Mouse (Mus musculus) urinary bladder, postnatal 14 days (tissue): Measurements from ENCODE around the gene Ndufs2.
"Not testable (repeated sequence)": the region's sequence is repeated elsewhere in the genome, so short reads cannot be mapped to it uniquely, and the experiment has no call there.

ENCODE experiments used
- DNase-seq: peaks from one replicate; pipeline ENCODE4 v3.0.0; 2021; ENCODE audit warnings: low spot score

Gene Ndufs2

DNA sequence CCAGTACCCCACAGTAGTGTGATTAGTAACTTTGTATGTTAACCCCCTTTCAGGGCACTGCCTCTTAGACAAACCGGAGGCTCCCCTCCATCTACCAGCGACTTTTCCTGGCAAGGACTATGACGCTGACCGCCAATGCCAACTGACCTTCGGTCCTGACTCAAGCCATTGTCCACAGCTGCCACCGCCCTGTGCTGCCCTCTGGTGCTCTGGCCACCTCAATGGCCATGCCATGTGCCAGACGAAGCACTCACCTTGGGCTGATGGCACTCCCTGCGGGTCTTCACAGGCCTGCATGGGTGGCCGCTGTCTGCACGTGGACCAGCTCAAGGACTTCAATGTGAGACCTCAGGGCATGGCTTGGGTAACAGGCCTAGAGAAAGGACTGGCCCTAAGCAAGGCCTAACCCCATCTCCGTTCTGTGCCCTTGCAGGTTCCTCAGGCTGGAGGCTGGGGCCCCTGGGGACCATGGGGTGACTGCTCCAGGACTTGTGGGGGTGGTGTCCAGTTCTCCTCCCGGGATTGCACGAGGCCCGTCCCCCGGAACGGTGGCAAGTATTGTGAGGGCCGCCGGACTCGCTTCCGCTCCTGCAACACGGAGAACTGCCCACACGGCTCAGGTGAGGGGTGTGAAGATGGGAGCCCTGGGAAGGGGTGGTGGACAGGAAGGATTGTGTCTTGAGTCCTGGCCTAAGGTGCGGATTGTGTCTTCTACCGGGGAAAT is 5.1 kb upstream of the Ndufs2 start:
- DNase-seq: no peak

DNA sequence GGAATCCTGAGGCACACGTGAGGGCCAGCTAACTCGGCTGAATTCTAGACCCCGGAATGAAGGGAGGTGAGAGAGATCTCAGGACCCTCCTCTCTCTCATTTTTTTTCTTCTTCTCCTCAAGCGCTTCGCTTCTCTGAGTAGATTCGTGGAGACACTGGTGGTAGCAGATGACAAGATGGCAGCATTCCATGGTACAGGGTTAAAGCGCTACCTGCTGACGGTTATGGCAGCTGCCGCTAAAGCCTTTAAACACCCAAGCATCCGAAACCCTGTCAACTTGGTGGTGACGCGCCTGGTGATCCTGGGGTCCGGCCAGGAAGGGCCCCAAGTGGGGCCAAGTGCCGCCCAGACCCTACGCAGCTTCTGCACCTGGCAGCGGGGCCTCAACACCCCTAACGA is 1.2 kb upstream of the Ndufs2 start:
- DNase-seq: no peak

DNA sequence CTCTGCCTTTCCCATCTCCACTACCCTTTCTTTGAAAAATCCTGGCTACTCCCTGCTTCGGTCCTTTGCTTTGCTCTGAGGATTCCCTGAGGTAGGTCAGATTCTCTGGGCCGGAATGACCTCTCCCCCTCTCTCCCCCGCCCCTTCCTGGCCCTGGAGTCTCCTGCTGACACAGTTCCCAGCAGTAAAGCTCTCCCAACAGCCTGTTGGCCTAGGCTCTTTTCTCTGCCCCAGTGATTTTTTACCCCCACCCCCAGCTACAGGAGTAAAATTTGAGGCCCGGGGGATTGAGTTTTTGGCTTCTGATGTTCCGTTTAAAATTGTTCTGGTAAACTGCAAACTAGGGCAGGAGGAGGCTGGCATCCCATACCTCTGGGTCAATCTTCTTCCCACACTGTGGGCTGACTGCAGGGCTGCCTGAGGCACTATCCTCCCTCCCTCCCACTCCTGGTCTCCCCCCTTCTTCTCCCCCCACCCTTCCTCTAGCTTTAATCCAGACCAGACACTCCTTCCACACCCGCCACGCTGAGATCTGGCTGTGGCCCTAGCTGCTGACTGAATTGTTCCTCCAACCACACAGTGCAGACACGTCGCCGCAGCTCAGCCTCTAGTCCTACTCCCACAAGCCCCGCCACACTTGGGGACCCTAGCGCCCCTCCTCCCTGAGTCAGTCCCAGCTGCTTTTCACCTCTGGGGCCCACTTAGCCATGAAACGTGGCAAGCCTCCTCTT is 571 bp upstream of the Ndufs2 start:
- DNase-seq: peak; percentile 42

DNA sequence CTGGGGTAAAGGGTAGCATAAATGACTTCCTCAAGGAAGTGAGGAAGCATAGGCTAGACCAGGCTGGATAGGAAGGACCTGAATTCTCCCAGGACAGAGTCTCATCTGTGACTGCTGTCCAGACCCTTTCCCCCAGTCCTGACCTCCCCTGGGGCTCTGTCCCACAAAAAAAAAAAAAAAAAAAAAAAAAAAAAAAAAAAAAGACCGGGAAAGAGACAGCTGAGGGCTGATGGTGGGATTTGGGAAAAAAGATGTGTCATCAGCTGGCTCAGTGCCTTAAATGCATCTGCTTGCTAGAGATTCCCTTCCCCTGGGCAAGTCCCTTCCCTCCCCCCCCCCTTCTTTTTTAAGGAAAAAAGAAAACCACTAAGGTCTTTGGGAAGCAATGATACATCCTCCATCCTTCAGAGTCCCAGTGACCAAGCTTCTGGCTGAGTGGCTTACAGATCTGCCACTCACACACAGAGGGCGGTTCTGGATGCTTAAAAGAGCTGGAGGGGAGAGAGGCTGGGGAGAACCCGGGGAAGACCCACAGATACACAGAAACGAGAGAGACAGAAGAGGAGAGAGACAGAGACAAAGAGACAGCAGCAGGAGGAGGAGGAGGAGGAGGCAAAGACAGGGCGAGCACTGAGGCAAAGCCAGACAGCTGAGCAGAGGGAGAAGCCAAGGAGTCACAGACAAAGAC is 1.1 kb downstream of the Ndufs2 start, which contains the start of gene Adamts4:
Gene Adamts4 (plus strand): TSS at position 509 of the 688 bp plus-strand sequence.
- peak; percentile 61 for DNase-seq

DNA sequence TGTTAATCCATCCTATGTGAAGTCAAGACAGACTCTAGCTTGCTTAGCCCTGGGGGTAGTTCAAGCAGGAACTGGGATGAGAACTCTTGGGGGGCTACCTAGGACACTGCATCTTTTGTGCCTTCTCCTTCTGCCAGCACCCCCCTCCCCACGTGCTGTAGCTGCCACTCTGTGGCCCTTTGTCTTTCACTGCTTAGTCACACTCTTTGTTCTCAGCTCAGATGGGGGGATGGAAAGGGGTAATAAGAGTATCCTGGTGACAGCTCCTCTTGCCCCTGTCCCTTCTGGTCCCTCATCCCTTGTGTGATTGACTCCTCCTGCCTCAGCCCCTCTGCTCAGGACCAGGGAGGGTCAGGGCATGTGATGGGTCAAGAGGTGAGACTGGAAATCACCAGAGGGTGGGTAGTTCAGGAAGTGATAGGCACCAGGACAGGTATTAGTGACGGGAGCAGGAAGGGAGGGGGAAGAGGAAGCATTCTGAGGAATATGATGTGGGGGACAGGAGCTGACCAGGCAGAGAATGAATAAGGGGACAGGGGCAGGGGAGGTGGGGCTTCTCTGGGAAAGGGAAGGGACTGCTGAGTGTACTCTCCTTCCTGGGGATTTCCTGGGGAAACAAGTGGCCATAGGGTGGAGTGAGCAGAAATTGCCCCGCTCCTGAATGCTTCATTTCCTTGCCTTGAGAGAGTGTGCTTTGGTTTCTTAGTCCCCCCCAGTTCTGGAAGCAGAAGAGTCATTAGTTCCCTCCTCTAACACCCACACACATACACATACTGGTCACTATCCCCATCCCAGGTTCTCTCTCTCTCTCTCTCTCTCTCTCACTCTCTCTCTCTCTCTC is 2.6 kb downstream of the Ndufs2 start:
- DNase-seq: no peak

DNA sequence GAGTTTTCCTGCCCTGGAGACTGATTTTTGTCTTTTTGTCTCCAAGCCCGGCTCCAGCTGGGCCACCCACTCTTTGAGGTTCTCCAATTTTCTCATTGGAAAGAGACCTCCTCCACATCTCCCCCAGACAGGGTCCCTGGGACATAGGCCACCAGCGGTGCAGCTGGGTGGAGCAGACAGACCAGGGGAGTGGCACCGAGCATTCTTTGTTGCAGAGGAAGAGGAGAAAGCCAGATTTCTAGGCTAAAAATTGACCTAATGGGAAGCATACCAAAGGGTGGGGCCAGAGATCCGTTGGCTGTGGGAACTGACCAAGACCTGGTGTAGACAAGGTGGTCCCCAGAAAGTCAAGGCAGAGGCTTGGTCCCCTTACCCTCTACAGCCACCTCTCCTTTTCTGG is 3.3 kb downstream of the Ndufs2 start:
- no peak for DNase-seq

DNA sequence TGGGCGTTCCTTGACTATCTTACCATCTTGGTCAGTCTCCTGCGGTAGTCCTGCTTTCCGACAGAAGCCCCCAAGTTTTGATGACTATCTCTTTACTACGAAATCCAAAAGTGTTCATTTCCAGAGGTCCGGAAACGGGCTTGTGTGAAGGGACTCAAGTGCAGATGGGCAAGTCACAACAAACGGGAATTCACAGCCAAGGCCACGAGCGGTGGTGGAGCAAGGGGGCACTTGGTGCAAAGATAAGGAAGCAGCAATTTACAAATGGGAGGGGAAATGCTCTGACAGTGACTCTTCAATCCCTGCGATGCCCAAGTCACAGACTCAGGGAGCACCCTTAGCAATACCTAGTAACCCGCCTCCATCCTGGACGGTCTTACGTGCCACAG is 3.7 kb downstream of the Ndufs2 start:
- DNase-seq: no peak

DNA sequence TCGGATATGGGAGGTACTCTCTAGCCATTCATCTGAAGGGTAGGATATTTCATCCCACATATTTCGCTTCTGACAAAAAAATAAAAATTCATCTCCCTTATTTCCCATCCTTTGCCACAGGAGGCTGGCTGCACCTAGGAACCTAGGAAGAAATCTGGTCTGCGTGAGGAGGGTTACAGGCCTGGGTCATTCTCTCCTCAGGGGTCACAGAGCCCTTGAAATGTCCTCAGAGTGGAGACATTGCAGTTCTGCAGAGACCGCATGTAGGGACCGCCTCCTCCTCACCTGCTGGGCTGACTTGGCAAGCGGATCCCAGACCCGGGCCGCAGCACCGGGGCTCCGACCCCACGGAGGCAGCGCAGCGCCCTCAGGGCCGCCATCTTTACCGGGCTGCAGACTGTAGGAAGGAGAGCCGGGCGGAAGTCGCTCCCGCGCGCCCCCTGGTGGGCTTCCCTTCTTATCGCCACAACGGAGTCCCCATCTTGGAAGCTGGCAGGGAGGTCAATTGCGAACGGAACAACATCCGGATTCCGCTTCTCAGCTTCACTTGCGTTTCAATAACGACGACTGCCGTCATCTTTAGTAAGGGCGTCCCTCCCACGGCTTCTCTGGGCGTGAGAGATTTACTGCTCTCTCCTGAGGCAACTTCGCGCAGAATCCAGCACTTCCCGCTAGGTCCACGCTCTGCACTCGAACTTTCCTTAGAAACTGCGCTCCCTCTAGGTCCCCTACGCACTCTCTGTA is 4.3 kb downstream of the Ndufs2 start:
- peak; percentile 98 for DNase-seq

DNA sequence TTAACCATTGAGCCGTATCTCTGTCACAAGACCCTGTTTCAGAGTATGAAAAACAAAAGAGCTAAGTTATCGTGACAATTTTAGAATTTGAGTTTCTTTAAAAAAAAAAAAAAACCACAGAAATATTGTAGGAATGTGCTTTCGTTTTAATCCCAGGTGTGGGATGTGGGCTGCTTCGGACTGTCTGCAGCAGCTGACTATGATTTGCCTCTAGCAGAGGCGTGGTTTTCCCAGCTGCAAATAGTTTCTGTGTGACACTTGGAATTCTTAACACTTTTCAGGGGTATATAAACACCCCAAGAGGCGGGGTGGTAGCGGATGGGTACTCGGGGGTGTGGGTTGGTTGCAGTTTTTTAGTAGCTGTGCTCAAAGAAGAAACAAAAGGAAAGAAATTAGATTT is 5.8 kb downstream of the Ndufs2 start:
- no peak for DNase-seq

DNA sequence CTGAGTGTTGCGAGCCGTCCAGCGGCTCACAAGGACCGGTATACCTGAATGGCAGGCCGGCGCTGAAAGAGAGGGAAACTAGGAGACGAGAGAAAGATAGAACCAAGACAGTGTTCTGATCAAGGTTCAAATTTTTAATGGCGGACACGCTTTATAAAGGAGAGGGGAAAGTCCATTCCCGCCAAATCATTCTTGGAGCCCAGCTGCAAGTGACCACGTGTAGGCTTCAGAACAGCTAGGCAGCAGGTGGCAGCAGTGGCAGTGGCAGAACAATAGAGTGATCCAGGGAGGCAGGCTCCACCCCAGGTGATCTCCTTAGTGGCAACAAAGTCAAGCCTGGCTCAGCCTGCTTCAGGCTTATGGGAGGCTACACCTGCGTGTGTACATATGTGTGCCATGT is 9.2 kb downstream of the Ndufs2 start:
- DNase-seq: not testable (repeated sequence)

DNA sequence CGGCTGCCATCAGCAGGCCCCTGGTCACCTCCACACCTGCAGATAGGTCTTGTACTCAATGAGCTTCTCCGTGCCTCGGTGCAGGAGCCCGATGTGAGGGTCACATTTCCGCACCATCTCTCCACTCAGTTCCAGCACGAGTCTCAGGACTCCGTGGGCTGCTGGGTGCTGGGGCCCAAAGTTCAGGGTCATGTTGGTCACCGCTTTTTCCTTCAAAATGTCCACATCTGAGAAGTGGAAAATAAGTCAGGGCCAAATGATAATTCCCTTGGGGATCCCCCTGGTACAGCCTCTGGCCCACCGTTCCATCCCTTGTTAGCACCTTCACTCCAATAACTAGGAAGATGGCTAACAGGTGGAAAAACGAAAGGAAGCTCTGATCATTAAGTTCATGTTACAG is 10.3 kb downstream of the Ndufs2 start:
- no peak for DNase-seq

DNA sequence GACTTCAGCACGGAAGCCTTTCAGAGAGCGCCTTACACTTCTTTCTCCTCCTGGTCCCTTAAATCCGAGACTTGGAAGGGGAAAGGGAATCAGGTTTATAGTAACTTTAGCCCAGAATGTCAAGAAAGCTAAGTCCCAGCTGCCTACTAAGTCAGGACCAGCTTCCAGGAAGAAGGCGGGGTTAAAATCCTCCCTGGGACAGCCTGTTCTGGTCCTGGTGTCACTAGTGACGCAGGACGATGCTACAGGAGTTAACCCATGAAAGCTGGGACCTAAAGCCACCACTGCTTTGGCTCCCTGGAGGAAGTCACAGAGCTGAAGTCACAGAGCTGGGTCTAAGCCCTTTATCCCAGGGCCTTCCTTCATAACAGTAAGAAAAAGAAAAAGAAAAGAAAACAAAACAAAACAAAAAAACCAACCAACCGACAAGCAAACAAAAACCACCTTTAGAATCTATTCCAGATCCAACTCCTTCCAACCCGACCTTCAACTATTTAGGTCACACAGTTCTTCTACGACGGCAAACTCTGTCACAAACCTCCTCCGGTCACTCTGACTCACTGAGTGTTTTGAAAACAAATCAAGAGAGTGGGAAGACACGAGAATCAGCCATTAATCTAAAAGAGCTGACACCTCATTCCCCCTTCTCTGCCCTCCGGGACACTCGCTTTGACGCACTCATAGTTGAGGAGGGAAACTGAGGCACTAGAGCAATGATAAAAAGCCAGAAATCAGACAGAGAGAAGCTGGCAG is 11.0 kb downstream of the Ndufs2 start:
- DNase-seq: peak; percentile 64

DNA sequence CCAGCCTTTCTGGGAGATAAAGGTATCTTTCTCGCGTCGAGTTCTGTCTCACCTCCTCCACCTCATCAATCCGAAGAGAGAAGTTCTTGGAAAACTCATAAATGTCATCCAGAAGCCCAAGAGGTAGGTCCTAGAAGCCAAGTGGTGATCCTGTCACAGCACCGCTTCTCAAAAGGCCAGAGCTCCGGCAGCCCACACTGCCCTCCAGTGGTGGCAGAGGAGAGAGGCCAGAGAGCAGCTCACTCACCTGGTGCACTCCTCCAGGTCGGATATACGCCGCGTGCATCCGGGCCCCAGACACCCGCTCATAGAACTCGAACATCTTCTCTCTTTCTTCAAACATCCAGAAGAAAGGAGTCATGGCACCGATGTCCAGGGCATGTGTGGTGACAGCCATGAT is 12.7 kb downstream of the Ndufs2 start:
- DNase-seq: peak; percentile 54

DNA sequence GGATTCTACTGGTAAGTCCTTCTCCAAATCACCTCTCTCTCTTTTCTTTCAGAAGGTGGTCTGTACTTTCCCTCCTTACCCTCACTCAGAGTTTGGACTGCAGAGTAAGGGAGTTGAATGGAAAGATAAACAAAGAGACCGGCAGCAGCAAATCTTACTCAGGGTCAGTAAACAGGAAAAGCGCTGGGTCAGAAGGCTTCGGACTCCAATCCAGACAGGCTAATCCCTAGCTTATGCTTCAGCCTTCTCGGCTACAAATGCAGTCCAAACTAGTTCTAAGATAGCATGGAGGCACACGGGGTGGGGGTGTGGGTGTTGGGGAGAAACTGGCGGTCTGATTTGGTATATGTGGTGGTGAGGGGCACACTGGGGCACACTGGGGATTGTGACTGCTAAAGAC is 13.8 kb downstream of the Ndufs2 start:
- DNase-seq: no peak

DNA sequence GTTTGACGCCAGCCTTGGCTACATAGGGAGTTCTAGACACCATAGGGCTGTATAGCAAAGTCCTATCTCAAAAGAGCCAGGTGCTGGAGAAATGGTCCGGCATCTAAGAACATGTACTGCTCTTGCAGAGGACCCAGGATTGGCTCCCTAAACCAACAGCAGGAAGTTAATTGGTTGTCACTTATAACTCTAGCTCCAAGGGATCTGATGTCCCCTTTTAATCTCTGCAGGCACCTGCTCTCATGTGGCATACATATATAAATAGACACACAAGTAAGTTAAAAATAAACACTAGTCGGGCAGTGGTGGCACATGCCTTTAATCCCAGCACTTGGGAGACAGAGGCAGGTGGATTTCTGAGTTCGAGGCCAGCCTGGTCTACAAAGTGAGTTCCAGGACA is 15.4 kb downstream of the Ndufs2 start:
- DNase-seq: no peak

DNA sequence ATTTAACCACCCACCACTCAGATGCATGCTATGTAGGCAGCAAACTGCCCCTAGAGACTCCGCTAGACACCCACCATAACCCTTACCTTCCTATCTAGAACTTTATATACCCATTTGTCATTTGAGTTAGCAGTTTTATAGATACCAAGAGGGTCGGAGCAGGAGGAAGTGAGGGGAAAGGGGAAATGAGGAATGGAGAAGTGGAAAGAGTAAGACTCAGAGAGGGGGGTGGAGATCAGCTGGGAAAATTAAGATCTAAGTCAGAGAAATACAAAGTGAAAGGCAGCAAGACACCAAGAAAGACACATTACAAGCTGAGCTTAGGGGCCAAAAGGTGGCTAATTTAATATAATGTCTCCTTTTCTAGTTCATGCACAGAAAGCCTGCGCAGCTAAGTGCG is 16.6 kb downstream of the Ndufs2 start:
- DNase-seq: no peak

DNA sequence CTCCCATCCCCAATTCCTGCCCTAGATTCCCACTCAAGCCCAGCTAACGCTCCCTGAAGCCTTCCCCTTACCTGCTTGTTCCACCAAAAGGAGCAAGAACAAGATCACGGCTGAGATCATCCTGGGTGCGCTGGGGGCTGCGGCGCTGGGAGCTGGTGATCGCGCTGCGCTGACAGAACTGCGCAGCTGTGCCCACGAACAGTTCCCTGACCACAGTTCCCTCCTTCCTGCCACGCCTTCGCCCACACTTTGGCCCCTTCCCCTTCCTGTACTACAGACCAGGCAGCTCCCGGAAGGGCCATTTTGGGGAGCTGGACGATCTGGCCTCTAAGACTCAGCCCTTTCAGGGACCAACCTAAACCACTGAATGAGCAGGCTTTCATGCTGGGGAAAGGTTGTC is 17.1 kb downstream of the Ndufs2 start, which contains the start of gene Fcer1g:
Gene Fcer1g (minus strand): TSS at position 240 of the 400 bp plus-strand sequence.
- DNase-seq: no peak

DNA sequence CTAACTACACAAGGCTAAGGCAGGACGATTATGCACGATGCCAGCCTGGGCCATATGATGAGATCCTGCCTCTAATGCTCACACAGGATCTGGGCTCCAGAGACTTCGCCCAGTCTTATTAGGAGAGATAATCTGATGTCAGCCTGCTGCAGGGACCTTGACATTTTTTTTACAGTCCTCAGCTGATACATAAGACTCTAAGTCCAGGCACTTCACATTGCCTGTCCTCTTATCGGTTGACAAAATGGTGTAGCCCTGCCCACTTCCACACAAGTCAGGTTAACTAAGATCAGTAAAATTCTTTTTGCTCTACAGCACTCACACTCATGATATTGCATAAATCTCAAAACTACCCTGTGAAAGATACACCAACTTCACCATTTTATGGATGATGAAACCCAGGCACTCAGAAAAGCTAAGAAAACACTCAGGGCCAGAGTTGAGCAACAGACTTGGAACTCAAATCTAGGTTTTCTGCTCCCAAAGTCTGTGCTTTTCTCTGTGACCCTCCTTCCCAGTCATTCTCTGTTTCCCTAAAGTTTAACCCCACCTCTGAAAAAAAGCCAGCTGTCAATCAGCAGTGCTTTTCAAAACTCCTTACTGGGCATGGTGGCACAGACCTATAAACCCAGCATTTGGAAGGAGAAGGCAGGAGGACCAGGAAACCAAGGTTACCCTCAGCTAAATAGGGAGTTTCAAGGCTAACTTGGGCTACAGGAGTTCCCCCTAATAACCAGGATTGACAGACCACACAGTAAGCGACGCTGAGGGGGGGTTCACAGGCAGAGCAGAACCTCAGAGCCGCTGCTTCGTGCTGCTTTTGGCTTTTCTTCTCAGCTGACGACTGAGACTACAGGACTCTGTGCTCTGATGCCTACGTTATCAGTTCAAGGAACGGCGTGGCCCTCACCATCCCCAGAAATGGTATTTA is 18.1 kb downstream of the Ndufs2 start:
- no peak for DNase-seq

DNA sequence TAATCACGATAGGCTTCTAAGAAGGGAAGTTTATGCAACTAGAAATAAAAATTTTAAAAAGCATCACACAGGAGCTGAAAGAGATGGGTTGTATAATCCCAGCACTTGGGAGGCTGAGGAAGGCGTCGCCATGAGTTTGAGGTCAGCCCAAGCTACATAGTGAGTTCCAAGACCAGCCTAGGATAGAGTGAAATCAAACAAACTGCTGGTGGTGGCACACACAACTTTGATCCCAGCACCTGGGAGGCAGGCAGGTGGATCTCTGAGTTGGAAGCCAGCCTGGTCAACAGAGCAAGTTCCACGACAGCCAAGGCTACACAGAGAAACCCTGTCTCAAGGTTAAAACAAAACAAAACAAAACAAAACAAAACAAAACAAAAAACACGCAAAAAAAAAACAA is 18.8 kb downstream of the Ndufs2 start:
- no peak for DNase-seq

DNA sequence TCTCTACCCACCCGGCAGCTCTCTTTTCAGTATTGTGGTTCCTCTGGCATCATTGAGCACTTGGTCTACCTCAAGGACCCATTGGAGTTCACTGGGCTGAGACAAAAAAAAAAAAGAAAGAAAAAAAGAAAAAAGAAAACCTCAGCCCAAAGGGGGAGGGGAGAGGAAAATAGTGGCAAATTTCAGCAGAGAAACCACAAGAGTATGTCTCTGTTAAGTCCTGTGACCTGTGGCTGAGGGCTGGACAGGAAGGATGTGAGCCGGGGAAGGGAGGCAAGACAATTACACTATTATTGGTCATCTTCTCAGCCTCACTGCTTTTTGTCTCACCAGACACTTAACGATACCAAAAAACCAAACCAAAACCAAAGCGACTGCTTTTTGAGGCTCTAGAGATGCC is 19.3 kb downstream of the Ndufs2 start:
- DNase-seq: no peak
